Mouse (Mus musculus): ENCODE measurements around the gene Eif2b3.

Eif2b3 gene

GRCm38 (mm10) chr4:117014901-117015415 is 4.2 kb upstream of the Eif2b3 start:
- no peak for DNase-seq (ENCODE audit: low read depth, low spot score)

DNA sequence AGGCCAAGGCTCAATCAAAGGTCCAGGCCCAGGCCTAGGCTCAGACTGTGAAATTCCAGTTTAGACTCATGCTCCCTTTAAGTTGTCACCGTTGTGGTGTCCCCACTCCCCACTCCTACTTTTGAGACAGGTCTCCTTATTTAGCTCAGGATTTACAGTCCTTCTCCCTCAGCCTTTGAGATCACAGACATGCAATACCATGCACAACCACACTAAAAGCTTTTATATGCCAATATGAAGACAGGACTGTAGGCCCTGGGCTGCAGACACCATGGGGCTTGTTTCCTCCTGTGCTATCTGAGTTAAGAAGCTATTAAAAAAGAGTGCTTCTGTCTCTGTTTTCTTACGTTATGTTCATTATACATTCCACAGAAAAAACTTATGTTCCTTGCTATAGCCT is 1.5 kb upstream of the Eif2b3 start:
- no peak for DNase-seq (ENCODE audit: low read depth, low spot score)

DNA sequence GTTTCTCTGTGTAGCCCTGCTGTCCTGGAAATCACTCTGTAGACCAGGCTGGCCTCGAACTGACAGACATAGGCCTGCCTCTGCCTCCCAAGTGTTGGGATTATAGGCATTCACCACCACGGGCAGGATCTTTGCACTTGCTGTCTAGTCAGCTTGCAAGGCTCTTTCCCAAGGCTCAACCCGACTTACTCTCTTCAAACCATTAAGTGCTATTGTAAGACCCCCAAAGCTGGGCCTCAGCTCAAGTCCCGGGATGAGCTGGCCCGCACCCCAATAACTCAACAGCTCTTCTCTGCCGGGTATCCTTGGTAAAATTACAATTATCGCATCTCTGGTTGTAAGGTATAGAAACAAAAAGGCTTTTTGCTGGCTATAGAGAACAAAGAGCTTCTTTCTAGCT is 875 bp upstream of the Eif2b3 start:
- no peak for DNase-seq (ENCODE audit: low read depth, low spot score)

- no peak for DNase-seq (ENCODE audit: low read depth, low spot score)
Observed at GRCm38 (mm10) chr4:117023469-117023868, 4.3 kb downstream of the Eif2b3 start.

- DNase-seq (ENCODE audit: low read depth, low spot score) = no peak
Observed at GRCm38 (mm10) chr4:117031105-117031504, 11.9 kb downstream of the Eif2b3 start.

- DNase-seq (ENCODE audit: low read depth, low spot score) = no peak
Observed at GRCm38 (mm10) chr4:117039925-117040687, 20.9 kb downstream of the Eif2b3 start.

- DNase-seq (ENCODE audit: low read depth, low spot score) = no peak
Observed at GRCm38 (mm10) chr4:117040791-117041190, 21.6 kb downstream of the Eif2b3 start.

GRCm38 (mm10) chr4:117041283-117041721 is 22.1 kb downstream of the Eif2b3 start:
- DNase-seq (ENCODE audit: low read depth, low spot score) = no peak

- DNase-seq (ENCODE audit: low read depth, low spot score) = no peak
Observed at GRCm38 (mm10) chr4:117048836-117049235, 29.6 kb downstream of the Eif2b3 start.

DNA sequence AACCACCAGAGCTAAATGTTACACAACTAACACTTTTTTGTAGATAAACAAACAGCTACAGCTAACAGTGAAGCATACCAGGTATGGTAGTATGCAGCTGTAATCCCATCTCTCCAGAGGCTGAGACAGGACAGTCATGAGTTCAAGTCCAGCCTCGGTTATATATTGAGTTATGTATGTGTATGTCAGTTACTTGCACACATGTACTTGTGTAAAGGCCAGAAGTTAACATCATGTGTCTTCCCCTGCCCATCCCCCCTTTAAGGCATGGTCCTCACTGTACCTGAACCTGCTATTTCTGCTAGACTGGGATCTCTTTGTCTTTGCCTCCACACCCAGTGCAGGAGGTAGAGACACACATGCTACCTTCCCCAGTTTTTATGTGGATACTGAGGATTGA is 30.3 kb downstream of the Eif2b3 start:
- no peak for DNase-seq (ENCODE audit: low read depth, low spot score)

- no peak for DNase-seq (ENCODE audit: low read depth, low spot score)
Observed at GRCm38 (mm10) chr4:117052626-117053025, 33.4 kb downstream of the Eif2b3 start.

- no peak for DNase-seq (ENCODE audit: low read depth, low spot score)
Observed at GRCm38 (mm10) chr4:117053956-117054355, 34.8 kb downstream of the Eif2b3 start.

DNA sequence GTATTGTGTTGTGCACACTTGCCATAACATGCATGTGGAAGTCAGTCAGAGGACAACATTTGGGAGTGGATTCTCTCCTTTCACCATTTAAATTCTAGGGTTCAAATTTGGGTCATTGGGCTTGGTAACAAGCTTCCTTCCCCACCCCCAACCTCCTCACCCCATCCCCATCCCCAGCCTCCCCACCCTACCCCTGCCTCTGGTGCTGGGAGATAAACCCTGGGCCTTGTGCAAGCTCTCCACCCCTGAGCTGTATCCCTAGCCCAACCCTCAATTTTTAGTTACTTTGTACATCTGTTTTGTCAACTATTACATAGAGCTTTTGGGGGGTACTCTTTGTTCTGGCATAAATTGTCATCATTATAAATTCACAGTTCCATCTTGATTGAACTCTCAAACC is 36.9 kb downstream of the Eif2b3 start:
- no peak for DNase-seq (ENCODE audit: low read depth, low spot score)

GRCm38 (mm10) chr4:117056514-117056913 is 37.3 kb downstream of the Eif2b3 start:
- no peak for DNase-seq (ENCODE audit: low read depth, low spot score)

- DNase-seq (ENCODE audit: low read depth, low spot score) = no peak
Observed at GRCm38 (mm10) chr4:117058512-117058911, 39.3 kb downstream of the Eif2b3 start.

DNA sequence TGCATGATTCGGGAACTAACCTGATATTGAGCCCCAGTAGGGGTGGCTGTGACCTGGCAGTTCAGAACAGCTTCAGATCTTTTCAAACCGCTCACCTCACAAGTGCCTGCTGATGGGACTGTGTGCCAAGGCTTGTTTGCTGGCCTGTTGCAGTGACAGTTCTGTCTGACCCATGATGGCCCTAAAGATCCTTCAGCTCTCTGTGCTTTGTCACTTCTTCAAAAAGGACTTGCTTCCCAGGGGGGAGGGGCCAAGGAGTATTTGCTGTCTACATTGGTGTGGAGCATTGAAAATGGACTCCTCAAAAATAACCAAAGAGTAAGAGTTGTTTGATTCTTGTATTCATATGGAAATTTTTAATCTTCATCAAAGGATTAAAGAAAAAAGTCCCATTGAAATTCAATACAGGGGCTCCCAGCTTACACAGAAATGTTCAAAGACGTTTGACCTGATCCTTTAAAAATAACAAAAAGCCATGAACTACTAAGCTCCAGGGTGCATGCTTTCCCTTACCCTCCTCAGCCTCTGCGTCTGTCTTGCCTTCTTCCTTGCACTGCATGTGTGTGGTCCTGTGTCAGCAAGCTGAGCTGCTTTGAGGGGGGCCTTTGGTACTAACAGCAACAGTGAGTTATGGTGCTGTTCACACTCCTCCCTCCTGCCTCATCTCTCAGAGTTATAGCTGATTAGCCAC is 43.6 kb downstream of the Eif2b3 start:
- DNase-seq (ENCODE audit: low read depth, low spot score) = no peak

DNA sequence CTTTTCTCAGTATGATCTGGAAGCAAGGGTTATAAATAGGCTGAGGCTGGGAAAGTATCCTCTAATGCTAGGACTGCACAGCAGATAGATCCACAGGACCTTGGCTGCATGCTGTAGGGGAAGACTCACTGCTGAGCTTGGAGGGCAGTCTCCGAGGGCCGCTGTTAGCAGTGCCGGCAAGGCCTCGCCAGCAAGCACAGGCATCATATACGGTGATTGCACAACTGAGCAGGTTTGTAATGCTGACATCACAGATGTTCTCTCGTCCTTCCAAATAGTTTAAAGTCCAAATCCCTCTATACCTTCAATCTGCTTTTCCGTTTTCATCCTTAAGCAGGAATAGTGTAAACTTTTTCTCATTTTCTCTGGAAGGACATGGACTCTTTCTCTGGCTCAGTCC is 48.8 kb downstream of the Eif2b3 start:
- DNase-seq (ENCODE audit: low read depth, low spot score) = no peak

- no peak for DNase-seq (ENCODE audit: low read depth, low spot score)
Observed at GRCm38 (mm10) chr4:117069647-117070046, 50.4 kb downstream of the Eif2b3 start.

GRCm38 (mm10) chr4:117070624-117071023 is 51.4 kb downstream of the Eif2b3 start:
- no peak for DNase-seq (ENCODE audit: low read depth, low spot score)

GRCm38 (mm10) chr4:117071183-117071582 is 52.0 kb downstream of the Eif2b3 start:
- DNase-seq (ENCODE audit: low read depth, low spot score) = no peak

GRCm38 (mm10) chr4:117087948-117088640 is 68.9 kb downstream of the Eif2b3 start:
- no peak for DNase-seq (ENCODE audit: low read depth, low spot score)

DNA sequence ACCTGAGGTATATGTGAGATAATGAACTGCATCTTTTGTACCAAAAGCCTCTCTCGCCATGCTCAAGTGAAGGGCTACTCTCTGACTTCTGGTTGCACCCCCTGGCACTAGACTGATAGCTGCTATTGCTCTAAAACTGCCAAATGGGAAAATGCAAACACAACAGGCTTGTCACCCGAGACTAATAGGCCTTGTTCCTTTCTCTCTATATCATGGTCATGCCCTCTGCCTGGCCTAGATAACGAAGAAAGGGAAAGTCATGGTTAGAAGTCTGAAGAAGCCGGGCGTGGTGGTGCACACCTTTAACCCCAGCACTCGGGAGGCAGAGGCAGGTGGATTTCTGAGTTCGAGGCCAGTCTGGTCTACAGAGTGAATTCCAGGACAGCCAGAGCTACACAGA is 71.4 kb downstream of the Eif2b3 start:
- no peak for DNase-seq (ENCODE audit: low read depth, low spot score)

Measured in embryo, embryonic 11.5 days (tissue).